Mouse (Mus musculus) G1E (cell line): ENCODE measurements at regions not wholly inside any gene's neighbourhood (a gene's known extent, or its start where the extent isn't known, plus 50 kb on each side); places are given as distances from the start of the nearest gene placed in this dataset.
A peak's percentile ranks its signal among the peaks of the same experiment; 100 is the strongest.

Experiments used
- ATAC-seq: 2 replicates; pipeline ENCODE4 v1.8.0; 2016; ENCODE audit warnings: mild to moderate bottlenecking; ENCODE audit not compliant: insufficient number of reproducible peaks, poor library complexity, low FRiP score, severe bottlenecking; ENCODE audit errors: extremely low read depth
- DNase-seq: peaks from one replicate; pipeline ENCODE4 v3.0.0; 2012; ENCODE audit warnings: low spot score
- H3K27me3 ChIP-seq: 2 replicates; pipeline ENCODE4 v1.6.1; 2012; ENCODE audit warnings: mild to moderate bottlenecking, low read length, inconsistent platforms; ENCODE audit not compliant: insufficient read depth
- H3K36me3 ChIP-seq: replicated peaks from 2 replicates; pipeline ENCODE3; 2012; ENCODE audit warnings: mild to moderate bottlenecking, inconsistent platforms
- H3K4me1 ChIP-seq: 2 replicates; pipeline ENCODE4 v1.6.1; 2012; ENCODE audit warnings: low read depth, low read length, inconsistent platforms, mixed read lengths; ENCODE audit not compliant: insufficient read depth
- H3K4me3 ChIP-seq: 2 replicates; pipeline ENCODE4 v1.5.1; 2012; ENCODE audit warnings: low read depth, mild to moderate bottlenecking, inconsistent platforms, low read length, moderate library complexity, mixed read lengths
- H3K9me3 ChIP-seq: replicated peaks from 2 replicates; pipeline ENCODE4 v1.6.1; 2012; ENCODE audit warnings: inconsistent platforms
- CTCF ChIP-seq: IDR thresholded peaks from 2 replicates; pipeline ENCODE4 v1.5.1; 2012; ENCODE audit warnings: low read depth, low read length, inconsistent platforms, mixed read lengths
- GATA1 ChIP-seq: IDR thresholded peaks from 2 replicates; pipeline ENCODE4 v1.6.1; 2012; ENCODE audit warnings: borderline replicate concordance, low read length, inconsistent platforms, mixed read lengths
- GATA2 ChIP-seq: IDR thresholded peaks from 2 replicates; pipeline ENCODE4 v1.6.1; 2012; ENCODE audit warnings: low read depth, low read length, inconsistent platforms, borderline replicate concordance
- POLR2AphosphoS5 ChIP-seq: IDR thresholded peaks from 2 replicates; pipeline ENCODE4 v1.6.1; 2012; ENCODE audit warnings: low read depth, low read length, inconsistent platforms; ENCODE audit not compliant: insufficient replicate concordance
- TAL1 ChIP-seq: conservative IDR thresholded peaks from 2 replicates; pipeline ENCODE4 v1.6.1; 2012; ENCODE audit warnings: low read depth, low read length, inconsistent platforms, mixed read lengths

DNA sequence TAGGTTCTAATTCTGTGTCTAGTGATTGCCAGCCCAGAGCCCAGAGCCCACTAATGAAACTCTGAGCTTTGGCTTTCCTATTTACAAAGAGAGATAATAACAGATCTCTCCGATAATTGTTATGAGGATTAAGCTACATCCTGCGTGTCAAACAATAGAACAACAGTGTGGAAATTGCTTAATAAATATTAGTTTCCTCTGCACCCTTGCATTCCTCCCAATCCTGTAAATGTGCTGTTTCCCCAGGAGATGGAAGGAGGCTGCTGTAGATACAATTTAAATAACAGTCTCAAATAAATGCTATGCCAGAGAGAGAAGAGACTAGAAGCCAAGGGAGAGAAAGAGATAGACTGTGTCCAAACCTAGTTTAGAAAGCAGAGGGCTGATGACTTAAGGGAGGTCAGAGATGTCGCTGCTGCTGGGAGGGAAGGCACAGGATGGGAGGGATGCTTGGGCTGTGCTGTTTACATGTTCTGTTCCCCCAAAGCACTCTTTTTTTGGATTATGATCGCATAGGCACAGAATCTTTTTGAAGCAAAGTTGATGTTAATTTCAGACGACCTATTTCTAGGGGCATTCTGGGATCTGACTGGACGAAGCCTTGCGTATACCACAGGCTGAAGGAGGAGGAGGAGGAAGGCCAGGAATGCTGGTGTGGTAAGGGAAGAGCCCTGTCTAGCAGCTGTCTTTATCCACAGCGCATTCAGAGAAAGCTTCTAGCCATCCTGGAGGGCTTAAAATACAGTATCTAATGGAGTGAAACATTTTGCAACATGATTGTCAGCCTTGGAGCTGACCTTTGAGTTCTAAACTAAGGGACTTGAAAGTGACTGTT, 103.4 kb upstream of the Fbxo11 start:
- H3K4me1 ChIP-seq, result no peaks in the 10 kb centered on the region
- ATAC-seq, result no peak
- H3K27me3 ChIP-seq, result no peaks in the 10 kb centered on the region
- TF ChIP-seq GATA2 (no peak), TAL1 (no peak), POLR2AphosphoS5 (no peak), GATA1 (no peak), CTCF (no peak)
- peaks cover 3% of the 10 kb centered on the region for H3K9me3 ChIP-seq
- H3K4me3 ChIP-seq, result no peak overlapping the region
- H3K36me3 ChIP-seq, result no peaks in the 10 kb centered on the region
- no peak for DNase-seq

DNA sequence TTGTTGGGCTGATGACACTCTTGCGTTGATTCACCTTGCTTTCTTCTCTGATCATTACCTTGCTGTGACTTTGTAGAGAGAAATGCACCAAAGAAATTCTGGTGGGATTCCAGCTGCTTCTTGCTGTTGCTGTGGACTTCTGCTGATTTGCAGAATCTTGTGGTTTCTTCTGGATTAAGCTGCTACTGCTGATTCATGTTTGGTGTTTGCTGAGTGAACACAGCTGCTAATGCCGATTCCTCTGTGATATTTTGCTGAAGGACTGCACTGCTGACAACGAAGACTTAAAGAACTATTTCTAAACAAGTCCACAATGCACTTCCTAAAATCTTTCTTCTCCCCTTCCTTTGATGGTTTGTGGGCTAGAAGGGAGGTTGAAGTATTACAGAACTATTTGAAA, 106.5 kb upstream of the Fbxo11 start:
- H3K27me3 ChIP-seq, result no peaks in the 10 kb centered on the region
- ATAC-seq (no peak), DNase-seq (no peak)
- H3K4me3 ChIP-seq, result no peak overlapping the region
- H3K4me1 ChIP-seq, result peaks cover 3% of the 10 kb centered on the region
- H3K9me3 ChIP-seq, result peaks cover 2% of the 10 kb centered on the region
- no peaks in the 10 kb centered on the region for H3K36me3 ChIP-seq
- TF ChIP-seq GATA2, result no peak
- TF ChIP-seq POLR2AphosphoS5, result no peak
- no peak for TF ChIP-seq GATA1
- TF ChIP-seq TAL1, result no peak
- no peak for TF ChIP-seq CTCF

DNA sequence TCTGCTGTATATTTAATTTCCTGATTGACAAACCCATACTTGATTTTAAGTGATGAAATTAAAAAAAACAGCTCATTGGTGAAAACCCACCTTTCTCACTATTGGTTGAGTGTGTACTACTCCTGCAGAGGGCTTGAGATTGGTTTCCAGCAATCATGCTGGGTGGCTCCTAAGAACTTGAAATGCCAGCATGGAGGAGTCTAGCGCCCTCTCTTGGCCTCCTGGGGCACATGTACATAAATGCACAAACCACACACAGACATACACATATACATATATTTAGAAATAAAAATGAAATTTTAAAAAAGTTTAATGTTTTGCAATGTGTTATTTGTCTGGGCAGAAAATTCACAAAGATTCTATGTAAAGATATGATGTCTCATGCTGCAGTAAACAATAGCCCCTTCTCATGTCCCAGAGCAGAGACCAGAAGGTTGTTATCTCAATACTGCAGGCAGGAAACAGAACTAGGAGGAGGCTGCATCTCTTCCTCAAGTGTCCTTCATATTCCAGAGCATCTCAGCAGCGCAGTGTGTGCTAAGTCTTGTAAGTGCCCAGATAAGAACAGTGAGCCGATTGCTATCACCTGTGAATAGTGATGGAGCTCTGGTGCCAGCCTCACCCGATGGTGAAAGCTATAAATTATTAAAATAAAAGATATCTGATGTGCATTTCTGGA, 108.4 kb upstream of the Fbxo11 start:
- ATAC-seq, result peak; percentile 76
- Histone ChIP-seq H3K4me1 (peaks cover 3% of the 10 kb centered on the region), H3K4me3 (no peak overlapping the region), H3K9me3 (no peaks in the 10 kb centered on the region), H3K36me3 (no peaks in the 10 kb centered on the region), H3K27me3 (no peaks in the 10 kb centered on the region)
- no peak for TF ChIP-seq CTCF
- DNase-seq, result no peak

DNA sequence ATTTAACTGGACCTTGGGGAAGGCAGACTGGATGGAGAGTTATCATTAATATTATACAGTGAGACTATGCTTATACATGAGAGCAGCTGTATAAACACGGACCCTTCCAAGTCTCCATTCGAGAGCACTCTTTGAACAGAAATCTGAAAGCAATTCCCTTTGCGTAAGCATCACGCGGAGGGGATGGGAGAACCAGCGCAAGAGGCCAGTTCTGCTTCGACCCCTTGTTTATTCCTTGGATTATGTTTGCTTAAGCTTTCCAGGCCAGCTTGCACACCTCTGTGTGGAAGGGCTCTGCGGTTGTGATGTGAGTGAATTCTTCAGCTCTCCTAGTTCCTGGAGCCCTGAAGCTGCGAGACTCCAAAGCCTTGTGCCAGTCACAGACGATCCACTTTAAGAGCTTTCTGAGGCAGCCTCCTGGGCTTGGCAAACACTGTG, 109.2 kb upstream of the Fbxo11 start:
- no peak for TF ChIP-seq CTCF
- TF ChIP-seq POLR2AphosphoS5, result no peak
- TF ChIP-seq TAL1, result no peak
- TF ChIP-seq GATA1, result no peak
- no peak for TF ChIP-seq GATA2
- no peaks in the 10 kb centered on the region for H3K36me3 ChIP-seq
- no peak overlapping the region for H3K4me3 ChIP-seq
- peaks cover 3% of the 10 kb centered on the region for H3K4me1 ChIP-seq
- no peak for ATAC-seq
- H3K9me3 ChIP-seq, result no peaks in the 10 kb centered on the region
- DNase-seq, result no peak
- no peaks in the 10 kb centered on the region; the same call in 1 of the 2 replicates for H3K27me3 ChIP-seq

DNA sequence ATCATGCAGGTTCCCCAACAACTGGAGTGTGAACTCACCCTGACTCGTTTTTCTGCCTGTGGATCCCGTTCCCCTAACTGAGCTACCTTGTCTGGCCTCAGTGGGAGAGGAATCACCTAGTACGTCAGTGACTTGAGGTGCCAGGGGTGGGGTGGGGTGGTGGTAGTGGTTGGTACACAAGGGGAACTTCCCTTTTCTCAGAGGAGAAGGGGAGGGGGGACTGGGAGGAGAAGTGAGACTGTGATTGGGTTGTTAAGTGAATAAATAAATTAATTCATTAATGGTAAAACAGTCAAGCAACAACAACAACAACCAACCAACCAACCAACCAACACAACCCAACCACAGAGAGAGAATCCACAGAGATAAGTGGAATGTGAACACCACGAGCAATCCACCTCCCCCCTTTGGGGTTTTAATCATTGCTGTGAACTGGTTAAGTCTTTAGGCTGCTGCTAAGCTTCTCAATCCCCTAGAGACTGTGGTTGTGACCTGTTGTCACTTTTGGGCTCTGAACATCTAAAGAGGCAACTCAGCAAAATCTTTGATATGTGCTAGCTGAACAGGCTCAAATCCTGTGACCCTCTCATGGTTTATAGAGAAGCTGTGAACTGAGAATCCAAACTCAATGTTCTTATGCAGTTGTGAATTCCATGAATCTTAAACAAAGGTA, 111.0 kb upstream of the Fbxo11 start:
- H3K4me1 ChIP-seq, result peaks cover 3% of the 10 kb centered on the region
- ATAC-seq (no peak), DNase-seq (no peak)
- TF ChIP-seq GATA1 (no peak), GATA2 (no peak), POLR2AphosphoS5 (no peak), TAL1 (no peak), CTCF (no peak)
- H3K9me3 ChIP-seq, result no peaks in the 10 kb centered on the region
- no peaks in the 10 kb centered on the region; the same call in 1 of the 2 replicates for H3K27me3 ChIP-seq
- H3K36me3 ChIP-seq, result no peaks in the 10 kb centered on the region
- H3K4me3 ChIP-seq, result no peak overlapping the region

DNA sequence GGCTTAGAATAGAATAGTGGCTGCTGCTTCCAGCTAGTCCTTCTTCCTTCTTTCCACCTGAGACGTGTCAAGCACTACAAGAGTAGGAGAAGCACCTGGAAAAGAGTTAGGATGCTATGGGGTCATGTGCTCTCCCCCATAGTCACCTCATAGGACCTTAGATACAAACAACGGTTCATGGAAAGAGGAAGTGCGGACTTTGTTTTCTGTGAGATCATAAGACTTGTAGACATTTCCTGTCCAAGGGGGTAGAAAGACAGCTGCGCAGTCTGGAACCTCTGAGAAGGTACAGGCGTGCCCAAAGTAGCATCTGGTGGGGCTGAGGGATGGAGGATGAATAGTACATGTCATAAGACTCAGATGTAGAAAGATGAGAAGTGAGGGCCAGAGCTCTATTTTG, 125.6 kb upstream of the Fbxo11 start:
- no peak for DNase-seq
- no peaks in the 10 kb centered on the region for H3K36me3 ChIP-seq
- no peaks in the 10 kb centered on the region for H3K27me3 ChIP-seq
- TF ChIP-seq TAL1 (no peak), GATA1 (no peak), GATA2 (no peak), POLR2AphosphoS5 (no peak), CTCF (no peak)
- ATAC-seq, result peak; percentile 40; the same call in 1 of the 2 replicates
- H3K9me3 ChIP-seq, result no peaks in the 10 kb centered on the region
- no peak overlapping the region for H3K4me3 ChIP-seq
- H3K4me1 ChIP-seq, result peaks cover 2% of the 10 kb centered on the region; the same call in 1 of the 2 replicates
